Mouse (Mus musculus) urinary bladder, adult 2 months (tissue): ENCODE data around the gene Hdac10. TPM values are rescaled to one million over a fixed set of nuclear protein-coding genes. Genes with fewer than 3 reads are reported as not detected.

ENCODE experiments used
- DNase-seq: peaks from one replicate; pipeline ENCODE4 v3.0.0; 2022; ENCODE audit warnings: low spot score
- polyA plus RNA-seq: library from polyadenylated mRNA; depleted of rRNA; stranded (reverse); fragments of >200 nt; gene quantifications from 2 replicates; pipeline ENCODE4 v1.2.3, GENCODE M21; 2012; rRNA removed

Gene Hdac10
- 27.2 and 36.4 TPM in 2 replicates for polyA plus RNA-seq

DNA sequence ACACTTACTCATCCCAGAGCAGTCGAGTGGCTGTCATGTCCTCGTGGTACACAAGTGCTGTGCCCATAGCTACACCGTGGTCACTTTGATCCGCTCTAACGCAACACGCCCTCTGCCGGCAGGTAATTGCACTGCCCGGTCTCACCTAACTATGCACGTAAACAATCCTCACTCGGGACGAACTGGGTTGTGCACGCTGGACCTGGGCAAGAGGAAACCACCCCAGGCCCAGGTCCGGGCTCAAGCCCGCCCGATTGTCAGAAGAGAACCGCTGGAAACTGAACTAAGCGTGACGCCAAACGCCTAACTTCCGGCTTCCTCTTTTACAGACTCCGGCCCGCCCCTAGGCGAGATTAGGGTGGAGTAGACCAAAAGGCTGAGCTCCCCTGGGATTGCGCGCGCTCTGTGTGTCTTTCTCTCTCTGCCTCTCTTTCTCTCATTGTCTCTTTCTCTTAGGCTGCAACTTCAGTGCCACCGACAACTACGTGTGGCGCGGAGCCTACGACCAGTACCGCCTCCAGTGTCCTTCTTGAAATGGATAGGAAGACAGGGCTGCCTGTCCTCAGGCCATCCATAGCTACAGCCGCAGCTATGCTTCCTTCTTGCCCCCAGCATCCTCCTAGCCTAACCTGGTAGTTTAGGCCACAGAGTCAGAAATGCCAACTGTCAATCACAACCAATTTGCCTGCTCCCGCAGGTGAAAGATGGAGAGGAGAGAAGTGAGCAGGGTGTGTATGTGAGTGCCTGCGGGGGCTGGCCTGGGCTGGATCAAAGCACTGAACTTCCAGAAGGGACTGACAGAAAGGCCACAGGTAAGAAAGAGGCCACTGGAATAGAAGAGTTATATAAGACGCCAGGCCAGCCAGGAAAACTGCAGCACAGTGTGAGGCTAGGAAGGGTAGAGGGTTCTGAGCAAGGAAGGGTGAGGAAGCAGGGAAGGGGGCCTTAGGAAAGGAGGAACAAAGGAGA is at the start of gene Hdac10:
Gene Hdac10 (minus strand): TSS at position 319 of the 969 bp plus-strand sequence.
- DNase-seq: peak; percentile 78

DNA sequence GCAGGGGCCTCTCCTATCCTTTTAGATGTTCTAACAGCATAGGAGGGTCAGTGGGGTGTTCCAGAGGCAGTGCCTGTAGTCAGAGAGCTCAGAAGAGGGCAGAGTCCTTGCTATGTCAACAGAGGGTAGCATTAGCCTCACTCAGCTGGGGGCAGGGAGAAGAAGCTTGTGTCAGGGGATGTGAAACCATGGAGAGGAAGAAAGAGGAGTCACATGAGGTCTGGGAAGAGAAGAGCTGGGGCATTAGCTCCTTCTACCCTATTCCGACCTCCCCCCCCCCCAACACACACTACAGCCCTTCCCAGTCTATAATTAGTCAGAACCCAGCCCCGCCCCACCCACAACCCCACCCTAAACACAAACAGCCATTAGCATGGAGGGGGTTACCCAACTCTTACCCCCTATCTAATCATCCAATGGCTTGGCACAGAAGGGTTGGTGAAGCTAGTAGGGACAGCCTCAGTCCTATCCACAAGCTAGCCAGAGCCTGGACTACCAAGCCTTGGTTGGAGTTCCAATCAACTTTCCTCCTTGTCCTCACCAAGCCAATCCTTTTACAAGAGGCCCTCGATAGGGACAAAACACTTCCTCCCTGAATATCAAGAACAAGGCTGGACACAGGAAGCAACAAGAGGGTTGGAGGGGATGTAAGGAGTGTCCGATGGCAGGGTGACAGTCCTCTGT is 49.2 kb upstream of the Hdac10 start:
- DNase-seq: no peak

DNA sequence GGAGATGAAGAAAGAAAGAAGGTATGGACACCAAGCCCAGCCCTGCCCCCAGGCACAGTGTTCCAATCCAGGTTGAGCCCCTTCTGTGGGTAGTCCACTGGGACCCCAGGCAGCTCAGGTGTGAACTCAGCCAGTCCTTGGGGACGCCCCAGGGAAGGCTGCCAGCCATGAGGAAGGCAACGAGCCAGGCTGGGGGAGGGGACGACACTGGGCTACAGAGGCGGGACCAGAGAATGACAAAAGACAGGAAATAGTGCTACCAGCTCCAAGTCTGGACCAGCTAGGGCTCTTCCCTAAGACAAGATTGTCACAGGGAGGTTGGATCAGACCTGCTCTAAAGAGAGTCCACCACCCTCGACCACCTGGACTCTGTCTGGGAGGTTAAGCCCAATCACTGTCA is 48.6 kb upstream of the Hdac10 start:
- DNase-seq: peak; percentile 74

DNA sequence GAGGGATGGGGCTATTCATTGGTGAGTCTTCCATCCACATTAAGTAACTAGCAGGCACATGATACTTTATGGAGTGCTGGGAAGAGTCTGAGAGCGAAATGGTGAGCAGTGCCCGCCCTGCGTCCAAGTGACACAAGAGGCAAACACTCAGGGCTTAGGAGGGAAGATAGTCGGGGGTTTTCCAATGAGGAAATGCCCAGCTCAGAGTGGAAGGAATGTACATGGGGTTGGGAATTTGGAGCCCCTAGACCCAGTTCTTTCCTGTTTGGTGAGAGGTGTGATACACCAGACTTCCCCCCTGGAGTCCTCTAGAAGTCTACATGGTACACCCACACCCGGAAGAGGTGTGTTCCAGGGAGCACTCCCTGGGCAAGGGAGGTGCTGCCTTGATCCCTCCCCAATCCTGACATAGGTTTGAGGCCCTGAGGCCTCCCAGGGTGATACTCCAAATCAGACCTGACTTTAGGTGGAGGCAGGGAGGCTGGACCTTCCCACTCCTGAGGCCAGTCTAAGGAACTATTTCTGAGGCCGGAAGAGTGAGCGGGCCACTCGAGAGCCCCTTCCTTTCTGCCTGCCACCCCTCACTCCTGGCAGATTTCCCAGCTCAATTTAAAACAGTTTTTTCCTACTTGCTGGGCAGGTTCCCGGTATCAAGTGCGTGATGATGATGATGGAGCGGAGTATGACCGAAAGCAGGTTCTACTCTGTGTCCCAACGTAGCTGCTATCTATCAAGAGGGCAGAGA is 47.1 kb upstream of the Hdac10 start:
- no peak for DNase-seq

DNA sequence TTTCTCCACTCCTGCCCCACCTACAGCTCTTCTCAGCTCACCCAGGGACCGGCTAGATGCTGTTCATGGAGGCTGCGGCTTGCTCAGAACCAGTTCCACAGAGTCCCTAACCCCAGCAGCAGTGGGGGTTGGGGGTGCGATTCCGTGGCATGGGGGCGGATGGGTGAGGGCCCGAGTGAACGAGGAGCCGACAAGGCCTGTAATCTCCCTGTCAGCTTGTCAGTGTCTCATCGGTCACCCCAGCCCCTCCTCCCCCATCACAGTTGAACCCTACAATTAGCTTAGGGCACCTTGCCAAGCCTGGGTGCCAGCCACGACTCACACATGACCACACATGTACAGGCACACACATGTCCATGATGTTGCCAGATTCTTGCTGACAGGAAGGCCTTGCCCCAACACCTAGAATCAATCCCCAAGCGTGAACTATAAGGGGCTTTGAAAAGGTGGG is 46.4 kb upstream of the Hdac10 start:
- no peak for DNase-seq

DNA sequence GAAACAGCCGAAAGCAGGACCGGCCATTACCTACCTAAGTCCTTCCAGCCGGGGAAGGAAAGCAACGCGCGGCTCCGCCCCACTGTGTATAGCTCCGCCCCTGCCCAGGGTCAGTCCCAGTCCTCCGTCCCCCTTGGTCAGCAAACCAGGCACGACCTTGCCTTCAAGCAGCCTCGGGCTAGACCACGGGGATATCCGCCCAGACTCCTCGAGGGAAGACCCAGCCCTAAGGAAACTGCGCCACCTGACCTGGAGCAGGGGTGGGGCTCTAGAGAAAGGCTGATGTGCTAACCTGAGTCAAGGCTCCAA is 45.4 kb upstream of the Hdac10 start:
- DNase-seq: peak; percentile 54

DNA sequence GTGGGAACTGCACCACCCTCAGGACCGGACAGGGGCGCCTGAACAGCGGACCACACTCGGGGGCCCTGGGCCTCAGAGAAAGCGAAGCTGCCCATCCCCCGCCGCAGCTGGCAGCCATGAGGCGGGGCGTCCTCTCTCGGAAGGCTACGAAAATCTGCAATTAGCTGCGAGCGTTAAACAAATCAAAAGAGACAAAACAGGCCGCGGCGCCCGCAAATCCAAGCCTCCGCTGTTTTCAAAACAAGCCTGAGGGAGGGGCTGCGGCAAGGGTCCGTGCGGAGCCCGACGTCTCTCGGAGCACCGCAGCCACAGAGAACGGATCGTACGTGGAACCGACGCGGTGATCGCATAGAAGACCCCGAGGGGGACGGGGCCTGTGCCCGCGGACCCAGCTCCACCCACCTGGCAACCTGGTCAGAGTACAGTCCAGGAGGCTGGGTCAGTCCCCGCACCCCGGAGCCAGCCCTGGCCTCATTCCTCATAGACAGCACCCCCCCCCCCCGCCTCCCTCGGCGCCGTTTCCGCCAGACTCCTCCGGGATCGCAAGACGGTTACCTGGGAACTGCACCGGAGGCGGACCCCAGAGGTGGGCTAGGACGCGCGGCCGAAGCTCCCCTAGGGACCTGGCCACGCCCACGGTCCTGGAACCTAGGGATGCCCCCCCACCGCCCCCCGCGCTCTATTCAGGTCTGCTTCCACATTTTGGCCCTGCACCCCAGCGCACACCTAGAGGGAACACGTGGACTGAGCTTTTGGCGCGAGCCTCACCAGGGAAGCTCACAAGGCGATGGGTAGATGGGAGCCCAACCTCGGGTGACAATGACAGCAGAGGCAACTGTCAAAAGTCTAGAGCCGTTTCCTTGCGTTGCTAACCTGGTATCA is 44.8 kb upstream of the Hdac10 start:
- no peak for DNase-seq

DNA sequence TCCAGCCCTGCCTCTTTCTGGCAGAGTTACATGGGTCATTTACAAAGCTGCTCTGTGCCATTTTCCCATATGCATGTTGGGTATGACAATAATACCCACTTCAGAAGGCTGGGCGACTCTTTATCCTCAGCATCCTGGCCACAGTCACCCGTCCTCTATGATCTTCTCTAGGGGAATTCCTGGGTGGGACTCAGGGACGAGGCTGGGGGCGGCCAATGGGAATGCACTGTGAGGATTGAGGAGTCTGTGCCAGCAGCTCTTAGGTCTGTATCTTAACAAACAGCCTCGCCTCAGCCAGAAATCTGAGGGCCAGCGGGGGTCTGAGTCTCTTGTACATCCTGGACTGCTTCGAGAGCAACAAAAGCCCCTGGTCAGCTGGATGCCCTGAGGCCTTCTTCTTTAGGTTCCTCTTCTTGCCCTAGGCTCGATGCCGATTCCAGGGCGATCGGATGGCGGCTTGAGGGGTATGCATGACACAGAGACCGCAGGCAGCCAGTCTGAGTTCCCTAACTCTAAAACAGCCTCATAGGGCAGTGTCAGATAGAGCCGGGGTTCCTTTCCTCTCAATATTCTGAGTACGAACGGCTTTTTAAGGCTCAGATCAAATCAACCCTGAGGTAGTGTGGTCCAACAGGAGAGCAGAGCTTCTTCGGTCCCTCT is 43.9 kb upstream of the Hdac10 start:
- DNase-seq: no peak

DNA sequence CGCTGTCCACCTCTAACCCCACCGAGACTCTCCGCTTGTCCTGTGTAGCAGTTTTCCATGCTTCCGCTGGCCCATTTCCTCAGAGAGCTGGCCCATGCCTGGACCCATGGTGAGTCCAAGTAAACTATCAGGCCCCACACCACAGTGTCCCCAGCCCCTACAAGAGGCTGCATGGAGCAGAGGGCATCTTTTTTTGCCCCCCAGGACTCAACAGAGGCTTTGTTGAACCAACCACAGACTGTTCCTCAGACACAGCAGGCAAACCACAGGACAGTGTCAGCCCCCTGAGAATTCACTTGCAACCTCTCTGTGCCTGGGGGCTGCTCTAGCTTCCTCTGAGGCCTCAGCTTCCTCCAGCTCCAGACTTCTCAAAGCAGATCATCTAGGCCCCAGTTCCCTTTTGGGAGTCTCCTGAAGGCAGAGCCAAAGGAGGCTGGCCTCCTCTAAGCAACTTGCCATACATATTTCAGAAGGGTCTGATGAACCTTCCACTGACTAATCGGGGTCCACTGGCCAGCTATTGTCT is 43.1 kb upstream of the Hdac10 start:
- DNase-seq: no peak

DNA sequence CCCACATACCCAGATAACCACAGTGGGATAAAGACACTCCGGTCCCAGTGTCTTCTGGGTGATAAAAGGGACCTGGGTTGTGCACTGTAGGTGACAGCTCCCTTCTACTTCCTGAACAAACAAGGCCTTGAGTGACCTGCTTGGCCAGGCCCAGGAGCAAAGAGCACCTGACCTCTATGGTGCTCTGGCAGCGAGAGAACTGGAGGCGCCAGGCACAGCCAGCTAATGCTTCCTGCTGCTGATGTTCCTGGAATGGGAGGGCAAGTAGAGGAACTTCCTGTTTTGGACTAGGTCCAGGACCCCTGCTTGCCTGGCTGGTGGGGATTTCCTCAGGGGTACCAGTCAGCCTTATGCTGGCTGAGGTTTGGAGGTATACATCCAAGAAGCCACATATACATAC is 41.6 kb upstream of the Hdac10 start:
- DNase-seq: no peak

DNA sequence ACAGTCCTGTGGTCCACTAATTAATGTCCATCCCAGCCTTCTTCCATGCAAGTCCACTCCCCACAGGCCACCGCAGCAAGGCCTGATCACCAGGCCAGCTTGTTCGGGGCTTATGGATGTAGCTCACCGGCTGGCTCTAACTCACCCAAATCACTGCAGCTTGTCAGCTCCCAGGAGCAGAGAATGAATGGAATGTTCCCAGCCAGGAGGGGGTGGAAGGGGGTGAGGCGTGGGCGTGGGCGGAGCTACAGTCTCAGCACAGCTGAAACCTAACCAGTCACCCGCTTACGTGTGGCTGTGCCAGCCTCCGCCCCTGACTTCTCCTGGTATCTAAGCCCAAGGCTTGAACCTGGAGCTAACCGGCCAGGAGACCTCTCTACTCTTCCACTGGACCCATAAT is 40.9 kb upstream of the Hdac10 start:
- peak; percentile 58 for DNase-seq

DNA sequence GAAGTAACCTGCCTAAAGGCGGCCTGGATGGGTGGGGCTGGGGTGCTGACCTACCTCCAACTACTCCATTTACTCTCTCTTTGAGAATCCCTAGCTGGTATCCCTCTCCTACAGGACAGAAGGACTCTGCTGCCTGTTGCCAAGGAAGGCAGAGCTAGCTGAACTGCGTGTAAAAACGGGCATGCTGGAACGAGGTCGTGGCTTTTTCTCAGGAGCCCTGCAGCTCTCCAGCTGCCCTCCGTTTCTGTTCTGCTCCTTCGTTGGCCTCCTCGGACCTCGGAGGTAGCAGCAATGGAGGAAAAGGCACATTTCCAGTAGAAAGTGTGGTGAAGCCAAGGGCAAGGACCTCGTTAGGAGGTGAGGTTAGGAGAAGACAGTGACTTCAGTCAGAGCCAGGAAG is 40.4 kb upstream of the Hdac10 start:
- no peak for DNase-seq

DNA sequence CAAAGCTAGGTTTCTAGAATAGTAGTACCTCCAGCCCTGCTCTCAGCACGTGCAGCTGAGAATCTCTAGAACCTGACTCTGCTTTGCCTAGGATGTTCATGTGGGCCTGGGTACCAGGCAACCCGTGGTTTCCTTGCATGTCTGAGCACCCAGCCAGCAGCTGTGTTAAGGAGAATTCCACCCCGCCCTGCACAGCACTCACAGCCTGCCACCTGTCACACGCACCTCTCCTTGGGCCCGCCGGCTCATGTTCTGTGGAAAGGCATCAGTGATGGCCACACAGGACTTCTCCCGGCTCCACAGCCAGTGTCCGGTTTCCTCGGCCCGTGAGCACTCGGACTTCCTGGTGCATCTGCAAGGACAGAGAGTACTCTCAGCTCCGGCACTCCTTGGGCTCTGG is 37.0 kb upstream of the Hdac10 start:
- DNase-seq: no peak

DNA sequence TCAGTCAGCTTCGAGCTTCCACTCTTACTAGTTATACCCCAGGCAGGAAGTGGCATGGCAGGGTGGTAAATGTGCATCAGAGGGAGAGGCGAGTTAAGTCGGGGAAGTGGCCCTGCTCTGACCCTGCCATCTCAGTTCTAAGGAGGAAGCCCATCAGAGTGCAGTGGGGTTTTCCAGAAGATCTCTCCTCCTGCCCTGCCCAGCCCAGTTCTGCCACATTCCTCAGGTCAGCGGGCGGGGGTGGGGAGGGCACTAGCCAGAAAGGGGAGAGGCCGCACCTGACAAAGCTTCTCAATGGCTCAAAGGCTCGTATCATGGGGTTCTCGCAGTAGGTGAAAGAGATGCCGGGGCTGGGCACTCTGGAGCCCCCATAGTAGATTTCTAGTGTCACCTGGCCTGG is 32.9 kb upstream of the Hdac10 start:
- no peak for DNase-seq

DNA sequence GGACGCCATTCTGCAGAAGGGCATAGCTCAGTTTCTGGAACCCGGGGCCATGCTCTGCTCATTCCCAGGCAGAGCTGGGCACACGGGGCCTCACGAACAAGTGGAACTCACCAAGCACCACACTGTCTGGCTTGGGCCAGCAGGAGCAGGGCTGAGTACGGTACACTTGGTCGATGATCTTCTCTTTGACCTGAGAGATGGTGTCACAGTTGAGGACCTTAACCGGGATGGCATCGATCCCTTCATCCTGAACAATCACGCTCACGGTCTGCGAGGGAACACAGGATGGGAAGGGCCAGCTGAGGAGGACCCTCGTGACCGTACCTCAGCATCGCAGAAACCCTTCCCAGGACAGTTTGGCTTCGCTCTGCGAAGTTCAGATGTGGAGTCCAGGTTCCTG is 30.0 kb upstream of the Hdac10 start:
- DNase-seq: no peak

DNA sequence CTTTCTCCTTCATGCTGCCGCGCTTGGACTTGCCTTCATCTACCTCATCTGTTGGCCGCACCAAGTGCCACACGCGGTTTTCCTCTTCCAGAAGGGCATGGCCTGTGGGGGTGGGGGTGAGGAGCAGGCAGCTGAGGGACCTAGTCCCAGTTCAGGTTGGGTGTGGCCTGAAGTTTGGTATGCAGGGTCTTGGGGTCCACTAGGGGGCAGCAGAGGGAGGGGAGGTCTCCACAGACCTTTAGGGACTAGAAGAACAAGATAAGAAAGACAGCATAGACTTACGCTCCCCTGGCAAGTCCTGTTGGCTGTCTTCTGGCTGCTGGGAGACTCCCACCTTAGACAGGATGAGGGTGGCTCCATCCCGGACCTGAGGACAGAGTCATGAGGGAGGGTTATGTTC is 29.5 kb upstream of the Hdac10 start:
- no peak for DNase-seq

DNA sequence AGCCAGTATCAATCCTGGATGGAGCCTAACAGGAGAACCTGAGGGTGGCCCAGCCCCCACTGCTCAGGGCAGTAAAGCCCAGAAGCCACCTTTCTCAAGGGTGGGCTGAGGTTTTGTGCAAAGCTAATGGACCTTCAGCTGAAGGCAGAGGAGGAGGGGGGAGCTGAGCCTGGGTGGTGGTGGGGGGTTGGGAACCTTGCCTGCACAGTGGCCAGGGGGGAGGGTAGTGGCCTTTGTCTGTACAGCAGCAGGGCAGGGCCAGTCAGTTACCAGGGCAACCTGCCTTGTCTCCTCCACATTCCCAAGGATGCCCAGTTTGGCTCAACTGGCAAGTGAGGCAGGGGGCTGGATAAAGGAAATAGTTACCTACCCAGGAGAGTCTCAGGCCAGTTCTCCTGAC is 23.8 kb upstream of the Hdac10 start:
- no peak for DNase-seq

DNA sequence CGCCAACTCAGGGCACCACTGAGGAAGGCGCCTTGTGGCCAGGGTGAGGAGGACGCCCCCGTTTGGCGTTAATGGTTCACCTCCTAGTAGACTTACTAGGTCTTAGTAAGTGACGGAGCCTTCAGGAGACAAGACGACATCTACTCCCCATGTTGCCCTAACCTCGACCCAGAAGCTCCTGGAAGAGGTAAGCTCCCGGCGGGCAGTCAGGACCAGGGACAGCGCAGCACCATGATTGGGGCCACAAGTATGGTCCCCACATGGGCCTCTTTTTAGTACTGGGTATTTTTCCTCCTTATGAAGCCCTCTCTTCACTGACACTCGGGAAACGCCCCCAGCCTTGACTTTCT is 21.5 kb upstream of the Hdac10 start:
- no peak for DNase-seq

DNA sequence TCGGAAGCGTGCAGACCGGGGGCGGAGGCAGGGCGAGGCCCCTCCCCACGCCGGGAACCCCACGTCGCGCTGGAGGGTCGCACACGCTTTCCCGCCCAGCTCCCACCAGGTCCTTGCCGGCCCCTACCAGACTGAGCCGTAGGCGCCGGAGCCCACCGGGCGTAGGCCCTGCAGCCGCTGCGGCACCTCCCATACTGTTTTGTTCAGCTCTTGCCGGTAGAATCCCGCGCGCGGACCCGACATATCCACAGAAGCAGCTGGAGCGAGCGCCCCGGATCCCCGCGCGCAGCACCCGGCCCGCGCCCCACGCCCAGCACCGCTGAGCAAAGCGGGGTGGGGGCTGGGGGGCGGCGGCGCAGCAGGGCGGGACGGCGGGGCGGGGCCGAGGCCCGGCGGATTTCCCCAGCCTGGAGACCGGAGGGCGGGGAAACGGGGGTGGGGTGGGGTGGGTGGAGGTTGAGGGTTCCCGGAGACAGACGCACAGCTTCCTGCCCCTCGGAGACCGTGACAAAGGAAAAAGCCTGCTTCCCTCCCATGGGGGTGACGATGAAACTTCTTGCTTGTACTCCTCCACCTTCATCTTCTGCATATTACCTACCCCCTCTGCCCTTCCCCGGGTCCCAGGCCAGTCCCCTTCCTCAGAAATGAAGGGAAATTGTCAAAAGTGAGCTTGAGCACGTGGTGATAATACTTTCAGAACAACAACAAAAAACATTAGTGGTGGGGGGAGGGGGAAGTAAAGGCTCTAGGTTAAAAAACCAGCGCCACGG is 21.0 kb upstream of the Hdac10 start, which contains the start of gene Mapk11:
Gene Mapk11 (minus strand): TSS at position 358 of the 770 bp plus-strand sequence.
- no peak for DNase-seq
